Mouse (Mus musculus) liver, embryonic 14 days (tissue): ENCODE data around the gene Olfr39. TPM values are rescaled to one million over a fixed set of nuclear protein-coding genes. Genes with fewer than 3 reads are reported as not detected.

Experiments used
- polyA plus RNA-seq: library from polyadenylated mRNA; depleted of rRNA; stranded (reverse); fragments of >200 nt; gene quantifications from 2 replicates; pipeline ENCODE4 v1.2.3, GENCODE M21; 2012; rRNA removed

The Olfr39 gene
- not detected in 2 replicates for polyA plus RNA-seq

DNA sequence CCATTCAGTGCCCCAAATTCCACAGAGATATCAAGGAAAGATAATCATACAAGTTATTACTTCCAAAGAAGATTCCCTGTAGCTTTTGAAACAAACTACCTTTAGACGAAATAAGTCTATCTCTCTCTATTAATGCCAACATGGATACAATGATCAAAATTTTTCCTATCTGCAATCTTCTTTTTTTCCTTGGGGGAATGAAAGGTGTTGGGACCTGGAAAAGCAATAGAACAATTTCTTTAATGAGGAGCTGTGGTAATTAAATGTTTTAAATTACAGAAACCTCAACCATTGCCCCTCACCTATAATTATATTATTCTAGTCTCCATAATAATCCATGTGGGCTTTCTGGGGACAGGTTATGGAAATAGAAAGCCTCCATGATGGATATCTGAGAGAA is at the start of gene Olfr39:
Gene Olfr39 (plus strand): TSS at position 301 of the 400 bp plus-strand sequence.

GRCm38 (mm10) chr9:20236819-20237218 is 45.3 kb upstream of the Olfr39 start, which contains the start of gene Olfr872:
Gene Olfr872 (plus strand): TSS chr9:20237119.

GRCm38 (mm10) chr9:20298232-20298631 is 16.1 kb downstream of the Olfr39 start, which contains the start of gene Olfr873:
Gene Olfr873 (plus strand): TSS chr9:20298532.

DNA sequence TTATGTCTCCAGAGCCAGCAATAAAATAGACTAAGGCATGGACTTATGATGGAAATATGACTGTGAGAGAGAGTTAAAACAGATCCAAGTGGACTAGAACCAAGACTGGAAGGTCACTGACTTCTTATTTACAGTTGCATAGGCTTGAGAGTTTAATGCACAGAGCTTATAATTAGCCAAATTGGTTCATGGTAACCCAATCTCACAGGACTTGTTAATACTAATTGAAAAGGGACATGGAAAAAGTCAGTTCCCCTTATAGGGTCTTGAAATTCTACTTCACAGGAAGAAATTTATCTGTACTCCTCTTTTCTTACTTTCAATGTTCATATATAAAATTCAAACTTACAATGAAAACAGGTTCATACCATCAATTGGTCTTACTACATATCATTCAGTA is 53.8 kb downstream of the Olfr39 start, which contains the start of gene Olfr18:
Gene Olfr18 (minus strand): TSS at position 101 of the 400 bp plus-strand sequence.

Other genes starting within 250 kb of the Olfr39 start
- not detected in 2 replicates for gene Olfr867, start 224.8 kb upstream of the Olfr39 start, polyA plus RNA-seq
- gene Olfr868, start 183.7 kb upstream of the Olfr39 start, polyA plus RNA-seq = not detected in 2 replicates
- not detected in 2 replicates for gene Olfr869, start 153.3 kb upstream of the Olfr39 start, polyA plus RNA-seq
- gene Olfr870, start 108.3 kb upstream of the Olfr39 start, polyA plus RNA-seq = not detected in 2 replicates
- not detected in 2 replicates for gene Olfr871, start 70.1 kb upstream of the Olfr39 start, polyA plus RNA-seq
- gene Olfr872, start 45.2 kb upstream of the Olfr39 start, polyA plus RNA-seq = not detected in 2 replicates
- not detected in 2 replicates for gene Olfr873, start 16.2 kb downstream of the Olfr39 start, polyA plus RNA-seq
- gene Olfr18, start 53.7 kb downstream of the Olfr39 start, polyA plus RNA-seq = not detected in 2 replicates
- 4.9 and 5.4 TPM in 2 replicates for gene Zfp560, start 102.8 kb downstream of the Olfr39 start, polyA plus RNA-seq
- gene Zfp26, start 177.8 kb downstream of the Olfr39 start, polyA plus RNA-seq = 1.7 and 2.1 TPM in 2 replicates
- 3.9 and 5.0 TPM in 2 replicates for gene Zfp426, start 210.4 kb downstream of the Olfr39 start, polyA plus RNA-seq
- 4.9 and 5.8 TPM in 2 replicates for gene Zfp266, start 239.1 kb downstream of the Olfr39 start, polyA plus RNA-seq